Mouse (Mus musculus) ES-E14 (cell line): Measurements from ENCODE around the gene Tada1. TPM values are rescaled to one million over a fixed set of nuclear protein-coding genes. Genes with fewer than 3 reads are reported as not detected.

Experiments
- DNase-seq: peaks from one replicate; pipeline ENCODE4 v3.0.0-alpha.2; 2013; ENCODE audit warnings: low read depth, low spot score
- H3K27ac ChIP-seq: 2 replicates; pipeline ENCODE4 v1.5.1; 2012; ENCODE audit warnings: low read depth, mild to moderate bottlenecking, low read length, moderate library complexity, mixed read lengths; ENCODE audit not compliant: poor library complexity, insufficient read depth, severe bottlenecking
- H3K36me3 ChIP-seq: 2 replicates; pipeline ENCODE4 v1.6.1; 2012; ENCODE audit warnings: mild to moderate bottlenecking, low read length, moderate library complexity, mixed read lengths; ENCODE audit not compliant: control insufficient read depth, poor library complexity, insufficient read depth, severe bottlenecking
- H3K4me1 ChIP-seq, 2 experiments: fragments of 150-350 bp in 1 of 2; sonication (generic) in 1 of 2; 2 replicates each; pipeline ENCODE4 v1.6.1; 2012; ENCODE audit warnings: low read length in 2 of 2, mild to moderate bottlenecking in 1 of 2, mixed read lengths in 1 of 2; ENCODE audit not compliant: control insufficient read depth in 2 of 2, insufficient read depth in 2 of 2, poor library complexity in 1 of 2
- H3K4me3 ChIP-seq, 2 experiments: fragments of 150-350 bp in 1 of 2; sonication (generic) in 1 of 2; 2 replicates each; pipeline ENCODE4 v1.5.1; 2012; ENCODE audit warnings: low read length in 2 of 2, low read depth in 1 of 2, mild to moderate bottlenecking in 1 of 2, mixed read lengths in 1 of 2; ENCODE audit not compliant: insufficient read depth in 1 of 2, poor library complexity in 1 of 2, severe bottlenecking in 1 of 2
- H3K9ac ChIP-seq: 2 replicates; pipeline ENCODE4 v1.6.1; 2012; ENCODE audit warnings: low read depth, mild to moderate bottlenecking, low read length, mixed read lengths; ENCODE audit not compliant: poor library complexity, insufficient read depth, severe bottlenecking
- H3K9me3 ChIP-seq: fragments of 150-350 bp; sonication (generic); 2 replicates; pipeline ENCODE4 v1.6.1; 2012; ENCODE audit warnings: low read depth, mild to moderate bottlenecking, low read length; ENCODE audit not compliant: control insufficient read depth, insufficient read depth
- CHD2 ChIP-seq: IDR thresholded peaks from 2 replicates; pipeline ENCODE4 v1.6.1; 2014; ENCODE audit warnings: mild to moderate bottlenecking, low read depth, low read length, inconsistent platforms
- HCFC1 ChIP-seq: IDR thresholded peaks from 2 replicates; pipeline ENCODE4 v1.6.1; 2012; ENCODE audit warnings: low read length, inconsistent platforms, borderline replicate concordance; ENCODE audit not compliant: insufficient read depth
- MAFK ChIP-seq: IDR thresholded peaks from 2 replicates; pipeline ENCODE4 v1.6.1; 2014; ENCODE audit warnings: mild to moderate bottlenecking, low read depth, low read length, inconsistent platforms; ENCODE audit not compliant: insufficient read depth
- ZC3H11A ChIP-seq: IDR thresholded peaks from 2 replicates; pipeline ENCODE4 v1.6.1; 2012; ENCODE audit warnings: low read depth, mild to moderate bottlenecking, inconsistent platforms, low read length, borderline replicate concordance
- ZNF384 ChIP-seq: IDR thresholded peaks from 2 replicates; pipeline ENCODE4 v1.6.1; 2012; ENCODE audit warnings: low read depth, low read length, inconsistent platforms
- in situ Hi-C, 2 experiments: fragments of 600-800 bp; cut with MboI; formaldehyde crosslinking; loops; one replicate each; pipeline ENCODE4 v1.15.1; 2025; ENCODE audit warnings: low sequenced_read_pairs in 2 of 2, inconsistent platforms in 1 of 2; ENCODE audit not compliant: unreplicated experiment in 2 of 2
- total RNA-seq: library from RNA; depleted of rRNA; stranded (reverse); fragments of 300-350 nt; gene quantifications from 2 replicates; pipeline ENCODE4 v1.2.3, GENCODE M21; 2012

Gene Tada1
- total RNA-seq, 1 experiment, result 5.5 TPM

- in situ Hi-C loops, result no loop called here
- Histone ChIP-seq H3K36me3 (no peaks in the 10 kb centered on the region), H3K9me3 (no peaks in the 10 kb centered on the region), H3K27ac (no peak overlapping the region), H3K4me3 (no peak overlapping the region), H3K4me1 (no peaks in the 10 kb centered on the region), H3K9ac (no peak overlapping the region)
- no peak for DNase-seq
- no peak for TF ChIP-seq MAFK
- TF ChIP-seq CHD2, result no peak
- TF ChIP-seq ZC3H11A, result no peak
- TF ChIP-seq ZNF384, result no peak
- TF ChIP-seq HCFC1, result no peak
These were observed 35.3 kb upstream of the Tada1 start for GRCm38 (mm10) chr1:166343586-166343985.

- Histone ChIP-seq H3K9me3 (0 out of 2 replicates have a peak, but pooled peaks cover 2% of the 10 kb centered on the region), H3K27ac (no peak overlapping the region), H3K4me3 (no peak overlapping the region), H3K4me1 (no peaks in the 10 kb centered on the region), H3K9ac (no peak overlapping the region), H3K36me3 (no peaks in the 10 kb centered on the region)
- in situ Hi-C loops, result no loop called here
- no peak for DNase-seq
- TF ChIP-seq ZNF384 (no peak), MAFK (no peak), ZC3H11A (no peak), HCFC1 (no peak), CHD2 (no peak)
These were observed 34.4 kb upstream of the Tada1 start for GRCm38 (mm10) chr1:166344300-166345077.

GRCm38 (mm10) chr1:166345602-166346001, 33.3 kb upstream of the Tada1 start:
- Histone ChIP-seq H3K4me1 (no peaks in the 10 kb centered on the region), H3K4me3 (no peak overlapping the region), H3K9ac (no peak overlapping the region), H3K36me3 (no peaks in the 10 kb centered on the region), H3K9me3 (0 out of 2 replicates have a peak, but pooled peaks cover 2% of the 10 kb centered on the region), H3K27ac (no peak overlapping the region)
- no peak for DNase-seq
- TF ChIP-seq HCFC1, result no peak
- in situ Hi-C loops, result no loop called here

GRCm38 (mm10) chr1:166346906-166347305, 32.0 kb upstream of the Tada1 start:
- Histone ChIP-seq H3K9ac (no peak overlapping the region), H3K4me3 (no peak overlapping the region), H3K36me3 (no peaks in the 10 kb centered on the region), H3K4me1 (no peaks in the 10 kb centered on the region), H3K27ac (no peak overlapping the region), H3K9me3 (peaks cover 6% of the 10 kb centered on the region; the same call in 1 of the 2 replicates)
- DNase-seq, result no peak
- TF ChIP-seq ZNF384 (no peak), CHD2 (no peak), HCFC1 (no peak), ZC3H11A (no peak), MAFK (no peak)
- in situ Hi-C loops, result no loop called here

GRCm38 (mm10) chr1:166349341-166349740, 29.6 kb upstream of the Tada1 start:
- Histone ChIP-seq H3K36me3 (no peaks in the 10 kb centered on the region), H3K4me3 (no peak overlapping the region), H3K4me1 (no peaks in the 10 kb centered on the region), H3K27ac (no peak overlapping the region), H3K9ac (no peak overlapping the region), H3K9me3 (peaks cover 6% of the 10 kb centered on the region; the same call in 1 of the 2 replicates)
- TF ChIP-seq CHD2, result no peak
- no peak for TF ChIP-seq ZC3H11A
- TF ChIP-seq ZNF384, result no peak
- no peak for DNase-seq
- in situ Hi-C loops, result no loop called here
